ENCODE assay signal across 8 mouse cellular contexts in genomic region chr6:127581915-127582314, GRCm38 (mm10). TPM values are rescaled to one million over a fixed set of nuclear protein-coding genes. Genes with fewer than 3 reads are reported as not detected.
DNase-seq lines count a peak whose midpoint lies in the region.
"Had no signal": no experiment of that assay in that cellular context is flagged by ENCODE, and none has a peak within 500 bp of the region (broad histone marks: within the 10 kb centered on the region; RNA-seq: fewer than 3 reads in every experiment).

No protein-coding gene starts in this region.

- peaks cover 15% of the 10 kb centered on the region for H3K4me1 ChIP-seq in embryonic facial prominence, embryonic 10.5 days
- peaks cover 61% of the 10 kb centered on the region for H3K4me1 ChIP-seq in megakaryocyte, embryonic 14.5 days

- WGBS in embryonic facial prominence, embryonic 10.5 days = 56% methylated on average over 12 of the region's 12 CpGs

- intact Hi-C loops in left cerebral cortex, postnatal 36 days (cut with DNase I) = loop anchor here (5.0 kb wide), 1 partner anchor 80 kb away; no protein-coding TSS in a partner anchor

- H3K27ac ChIP-seq in embryonic facial prominence, embryonic 10.5 days (replicated peaks) = no peak overlapping the region; the same call in 1 of the 2 replicates

- H3K27me3 ChIP-seq in embryonic facial prominence, embryonic 10.5 days (replicated peaks; ENCODE audit: low read depth, poor library complexity, severe bottlenecking) = 0 out of 2 replicates have a peak, but pooled peaks cover 14% of the 10 kb centered on the region
- no peaks in the 10 kb centered on the region for H3K27me3 ChIP-seq in megakaryocyte, embryonic 14.5 days (replicated peaks)

- peak; percentile 58 for DNase-seq in CD4-positive helper T cell, adult 2 months (ENCODE audit: low read depth, low spot score)
- DNase-seq in embryonic facial prominence, embryonic 10.5 days (ENCODE audit: low spot score) = no peak
- peak; percentile 72 for DNase-seq in induced T-regulatory cell, adult 2 months (ENCODE audit: low read depth)
- peak; percentile 38 to 42 for DNase-seq in thymus, postnatal 10 days (ENCODE audit: low spot score in 2 of 2)
- DNase-seq in urinary bladder, postnatal 25 days (ENCODE audit: low spot score) = no peak
- no peak for DNase-seq in left cerebral cortex, postnatal 36 days (ENCODE audit: low spot score in 2 of 2)

- H3K36me3 ChIP-seq in embryonic facial prominence, embryonic 10.5 days (replicated peaks) = no peaks in the 10 kb centered on the region
- peaks cover 31% of the 10 kb centered on the region for H3K36me3 ChIP-seq in megakaryocyte, embryonic 14.5 days (replicated peaks; ENCODE audit: low read length)

- no peaks in the 10 kb centered on the region for H3K9me3 ChIP-seq in embryonic facial prominence, embryonic 10.5 days
- no peaks in the 10 kb centered on the region for H3K9me3 ChIP-seq in megakaryocyte, embryonic 14.5 days

- peak overlapping the region; percentile 42 for H3K4me3 ChIP-seq in embryonic facial prominence, embryonic 10.5 days
- peak overlapping the region; percentile 88 for H3K4me3 ChIP-seq in megakaryocyte, embryonic 14.5 days (replicated peaks)
- H3K4me3 ChIP-seq: myocyte had no signal

RNA-seq across cellular contexts. Expression of gene Cracr2a, which starts 20.8 kb away (rescaled TPM):
- 0.79 and 1.2 TPM in 2 replicates for polyA plus RNA-seq in embryonic facial prominence, embryonic 10.5 days (2016; fragmentation: Nextera tagmentation; extraction: Ambion mirVana)
- 0.21 and 0.49 TPM in 2 replicates for polyA plus RNA-seq in megakaryocyte, embryonic 14.5 days (2012; ENCODE audit: insufficient read depth, low replicate concordance)
- 1 to 10 TPM; 2.7 to 3.4 TPM for total RNA-seq in left cerebral cortex, postnatal 36 days (2021)
- polyA plus RNA-seq: myocyte had no signal

Comparison
In these comparisons a context has a peak if more than half of its experiments do, and no peak if none do; other contexts are left out.
1. DNase-seq: peak in CD4-positive helper T cell, adult 2 months (single experiment), induced T-regulatory cell, adult 2 months (single experiment) and thymus, postnatal 10 days (2 of 2); none in embryonic facial prominence, embryonic 10.5 days (single experiment), urinary bladder, postnatal 25 days (single experiment) and left cerebral cortex, postnatal 36 days (0 of 2).